Mouse (Mus musculus) small intestine, adult 2 months (tissue): ENCODE data around the gene Ube2e1.

Experiments
- CTCF ChIP-seq: fragments of 200-500 bp; IDR thresholded peaks from 2 replicates; pipeline ENCODE4 v1.5.1; 2012; ENCODE audit warnings: low read depth, mild to moderate bottlenecking, control low read depth, inconsistent platforms, low read length, moderate library complexity, mixed read lengths; ENCODE audit not compliant: insufficient replicate concordance, insufficient read length; ENCODE audit errors: extremely low read depth
- POLR2A ChIP-seq: fragments of 200-500 bp; IDR thresholded peaks from 2 replicates; pipeline ENCODE4 v1.6.1; 2012; ENCODE audit warnings: low read depth, mild to moderate bottlenecking, control low read depth, inconsistent platforms, low read length, moderate library complexity

DNA sequence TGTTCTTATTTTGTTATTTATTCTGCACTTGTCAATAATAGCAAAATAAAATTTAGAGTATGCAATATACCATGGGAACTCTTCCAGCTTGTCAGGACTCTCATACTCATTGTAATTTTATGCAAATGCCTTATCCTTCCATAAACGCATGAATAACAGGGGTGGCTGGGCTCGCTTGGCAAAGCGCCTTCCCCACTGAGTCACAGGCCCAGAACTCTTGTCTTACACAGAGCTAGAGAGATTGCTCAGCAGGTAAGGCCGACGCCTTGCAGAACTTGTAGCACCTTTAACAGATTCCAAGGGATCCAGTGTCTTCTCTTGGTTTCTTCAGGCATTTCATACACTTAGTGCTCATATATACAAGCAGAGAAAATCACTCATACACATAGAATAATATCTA, 51.3 kb downstream of the Ube2e1 start:
- TF ChIP-seq POLR2A (no peak), CTCF (no peak)
